Mouse (Mus musculus): ENCODE results near the gene Actg1. TPM values are rescaled to one million over a fixed set of nuclear protein-coding genes. Genes with fewer than 3 reads are reported as not detected.

The Actg1 gene
- polyA plus RNA-seq, 1 experiment from 2014 or later = 1,448 TPM

DNA sequence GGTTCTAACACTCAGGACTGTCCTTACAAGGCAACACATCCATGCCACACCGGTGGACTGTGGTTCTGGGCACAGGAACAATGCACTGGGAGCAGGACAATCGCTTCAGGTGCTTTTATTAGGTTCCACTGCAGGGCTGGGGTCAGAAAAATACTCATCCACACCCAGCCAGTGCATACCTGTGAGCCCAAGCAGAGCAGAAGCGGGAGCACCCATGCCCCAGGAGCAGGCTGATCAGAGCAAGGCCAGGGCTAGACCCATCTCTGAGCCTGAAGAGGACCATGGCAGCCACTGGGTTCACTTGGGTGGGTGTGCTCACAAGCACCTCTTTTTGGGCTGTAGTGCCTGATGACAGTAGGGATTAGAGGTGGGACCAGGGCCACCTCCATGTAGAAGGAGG, 31.9 kb upstream of the Actg1 start:
- peaks cover 22% of the 10 kb centered on the region for H3K36me3 ChIP-seq (ENCODE audit: control insufficient read depth, insufficient read depth, low read length)
- H3K27ac ChIP-seq (ENCODE audit: low read depth, low read length) = no peak overlapping the region
- WGBS (ENCODE audit: insufficient replicate concordance) = 96% methylated on average over 3 of the region's 3 CpGs
- H3K9me3 ChIP-seq (replicated peaks; ENCODE audit: control insufficient read depth, low read length) = no peaks in the 10 kb centered on the region
- ATAC-seq (replicated peaks; ENCODE audit: insufficient number of reproducible peaks, low FRiP score, low TSS enrichment) = no peak
- H3K27me3 ChIP-seq (ENCODE audit: control insufficient read depth, insufficient read depth, low read length) = no peaks in the 10 kb centered on the region
- no peak overlapping the region for H3K4me3 ChIP-seq (ENCODE audit: low read depth, low read length)
- H3K9ac ChIP-seq (ENCODE audit: low read depth, low read length) = no peak overlapping the region
- H3K4me2 ChIP-seq = no peak overlapping the region
- peaks cover 31% of the 10 kb centered on the region for H3K4me1 ChIP-seq (ENCODE audit: control insufficient read depth, insufficient read depth, low read length)

DNA sequence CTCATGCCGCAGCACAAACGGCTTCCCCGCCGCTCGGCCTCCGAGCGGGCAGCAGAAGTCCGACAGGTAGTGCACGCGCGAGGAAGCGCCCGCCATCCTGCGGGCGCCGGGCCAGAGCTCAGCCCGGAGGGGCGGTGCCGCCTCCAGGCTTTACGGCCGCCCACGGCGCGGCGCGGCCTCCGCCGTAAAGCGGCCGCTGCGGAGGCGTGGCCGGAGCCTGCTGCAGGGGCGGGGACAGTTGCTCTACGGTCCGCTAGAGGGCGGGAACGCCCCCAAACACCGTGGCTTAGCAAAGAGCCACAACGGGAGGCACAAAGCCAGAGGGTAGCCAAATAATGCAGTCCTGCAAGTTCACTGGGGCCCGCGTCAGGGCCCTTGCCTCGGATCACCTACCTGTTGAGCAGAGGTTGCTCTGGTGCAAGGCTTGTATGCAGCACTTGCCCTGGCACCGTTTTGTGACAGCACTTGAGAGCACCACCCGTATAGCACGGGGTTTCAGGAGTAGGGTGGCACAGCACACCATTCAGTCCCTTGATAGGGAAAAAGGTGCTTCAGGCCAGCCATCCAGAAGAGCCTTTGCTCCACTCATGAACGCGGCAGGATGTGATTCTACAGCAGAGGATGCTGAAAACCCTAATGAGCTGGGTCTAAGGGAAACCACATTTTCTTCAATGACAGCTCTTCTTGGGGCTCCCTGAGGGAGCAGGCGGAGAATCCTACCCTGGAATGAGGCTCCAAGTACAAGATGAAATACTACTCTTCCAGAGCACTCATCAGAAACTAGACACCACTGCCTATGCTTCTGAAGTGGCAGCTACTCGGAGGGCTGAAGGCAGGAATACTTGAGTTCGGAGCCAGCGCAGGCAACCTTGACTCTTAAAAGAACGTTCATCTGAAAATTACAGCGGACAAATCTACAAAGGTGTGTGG, 30.5 kb upstream of the Actg1 start, which contains the start of gene Faap100:
Faap100 (minus strand) TSS at position 154 of the 930 bp plus-strand sequence.
- Histone ChIP-seq H3K27me3 (ENCODE audit: control insufficient read depth, insufficient read depth, low read length) (no peaks in the 10 kb centered on the region), H3K27ac (ENCODE audit: low read depth, low read length) (peak within 1 kb of the TSS; percentile 32), H3K4me3 (ENCODE audit: low read depth, low read length) (peak within 1 kb of the TSS; percentile 87), H3K4me1 (ENCODE audit: control insufficient read depth, insufficient read depth, low read length) (peaks cover 29% of the 10 kb centered on the region), H3K36me3 (ENCODE audit: control insufficient read depth, insufficient read depth, low read length) (peaks cover 26% of the 10 kb centered on the region), H3K4me2 (peak within 1 kb of the TSS; percentile 99), H3K9me3 (replicated peaks; ENCODE audit: control insufficient read depth, low read length) (no peaks in the 10 kb centered on the region), H3K9ac (ENCODE audit: low read depth, low read length) (peak within 1 kb of the TSS; percentile 82)
- 9% methylated on average over 52 of the region's 54 CpGs for WGBS (ENCODE audit: insufficient replicate concordance)
- peak; percentile 78 for ATAC-seq (replicated peaks; ENCODE audit: insufficient number of reproducible peaks, low FRiP score, low TSS enrichment)

DNA sequence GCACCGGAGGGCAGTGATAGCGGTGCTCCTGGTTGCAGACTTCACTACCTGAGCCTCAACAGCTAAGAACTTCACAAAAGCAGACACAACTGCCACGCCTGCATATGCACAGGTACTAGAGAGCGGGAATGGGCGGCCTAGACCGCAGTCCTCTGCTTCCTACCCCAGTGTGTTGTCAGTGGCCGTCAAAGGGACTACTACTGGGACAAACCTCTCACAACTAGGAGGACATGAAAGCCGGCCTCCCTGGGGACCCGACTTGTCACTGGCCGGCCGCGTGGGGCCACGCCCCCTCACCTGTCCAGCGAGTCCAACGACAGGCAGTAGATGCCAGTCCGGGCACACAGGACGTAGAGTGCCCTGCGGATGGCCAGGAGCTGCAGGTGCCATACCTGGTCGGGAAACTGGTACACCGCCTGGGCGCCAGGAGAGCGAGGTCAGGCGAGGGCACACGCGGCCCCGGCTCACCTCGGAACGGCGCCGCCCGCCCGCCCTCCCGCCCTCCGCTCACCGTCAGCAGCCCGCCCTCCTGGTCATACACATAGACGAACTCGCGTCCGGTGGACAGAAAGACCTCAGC, 29.8 kb upstream of the Actg1 start:
- H3K36me3 ChIP-seq (ENCODE audit: control insufficient read depth, insufficient read depth, low read length) = peaks cover 30% of the 10 kb centered on the region
- H3K9me3 ChIP-seq (replicated peaks; ENCODE audit: control insufficient read depth, low read length) = no peaks in the 10 kb centered on the region
- H3K9ac ChIP-seq (ENCODE audit: low read depth, low read length) = peak overlapping the region; percentile 82
- peak overlapping the region; percentile 87 for H3K4me3 ChIP-seq (ENCODE audit: low read depth, low read length)
- H3K27ac ChIP-seq (ENCODE audit: low read depth, low read length) = peak overlapping the region; percentile 32
- H3K4me2 ChIP-seq = peak overlapping the region; percentile 99
- no peaks in the 10 kb centered on the region for H3K27me3 ChIP-seq (ENCODE audit: control insufficient read depth, insufficient read depth, low read length)
- peak; percentile 19 for ATAC-seq (replicated peaks; ENCODE audit: insufficient number of reproducible peaks, low FRiP score, low TSS enrichment)
- WGBS (ENCODE audit: insufficient replicate concordance) = 3% methylated on average over 40 of the region's 40 CpGs
- peaks cover 29% of the 10 kb centered on the region for H3K4me1 ChIP-seq (ENCODE audit: control insufficient read depth, insufficient read depth, low read length)

DNA sequence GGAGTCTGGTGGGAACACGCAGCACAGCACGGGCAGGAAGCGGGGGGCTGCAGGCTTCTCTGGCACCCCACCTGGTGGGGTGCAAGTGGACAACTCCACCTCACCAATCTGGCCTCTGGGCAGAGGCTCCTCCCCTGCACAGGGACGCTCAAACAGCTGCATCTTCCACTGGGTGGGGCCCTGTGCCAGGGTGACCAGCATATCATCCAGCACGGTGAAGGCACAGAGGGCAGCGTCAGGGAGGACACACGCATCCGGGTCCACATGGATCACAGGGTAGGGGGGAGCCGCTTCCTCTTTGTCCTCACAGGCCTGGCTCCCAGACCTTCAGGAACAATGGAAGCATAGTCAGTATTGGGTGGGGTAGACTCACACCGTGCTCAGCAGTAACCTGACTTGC, 29.0 kb upstream of the Actg1 start:
- no peaks in the 10 kb centered on the region for H3K9me3 ChIP-seq (replicated peaks; ENCODE audit: control insufficient read depth, low read length)
- peak overlapping the region; percentile 99 for H3K4me2 ChIP-seq
- peak overlapping the region; percentile 82 for H3K9ac ChIP-seq (ENCODE audit: low read depth, low read length)
- H3K36me3 ChIP-seq (ENCODE audit: control insufficient read depth, insufficient read depth, low read length) = peaks cover 29% of the 10 kb centered on the region
- WGBS (ENCODE audit: insufficient replicate concordance) = 74% methylated on average over 10 of the region's 10 CpGs
- ATAC-seq (replicated peaks; ENCODE audit: insufficient number of reproducible peaks, low FRiP score, low TSS enrichment) = no peak
- H3K4me3 ChIP-seq (ENCODE audit: low read depth, low read length) = peak overlapping the region; percentile 87
- peaks cover 26% of the 10 kb centered on the region for H3K4me1 ChIP-seq (ENCODE audit: control insufficient read depth, insufficient read depth, low read length)
- no peak overlapping the region for H3K27ac ChIP-seq (ENCODE audit: low read depth, low read length)
- no peaks in the 10 kb centered on the region for H3K27me3 ChIP-seq (ENCODE audit: control insufficient read depth, insufficient read depth, low read length)

DNA sequence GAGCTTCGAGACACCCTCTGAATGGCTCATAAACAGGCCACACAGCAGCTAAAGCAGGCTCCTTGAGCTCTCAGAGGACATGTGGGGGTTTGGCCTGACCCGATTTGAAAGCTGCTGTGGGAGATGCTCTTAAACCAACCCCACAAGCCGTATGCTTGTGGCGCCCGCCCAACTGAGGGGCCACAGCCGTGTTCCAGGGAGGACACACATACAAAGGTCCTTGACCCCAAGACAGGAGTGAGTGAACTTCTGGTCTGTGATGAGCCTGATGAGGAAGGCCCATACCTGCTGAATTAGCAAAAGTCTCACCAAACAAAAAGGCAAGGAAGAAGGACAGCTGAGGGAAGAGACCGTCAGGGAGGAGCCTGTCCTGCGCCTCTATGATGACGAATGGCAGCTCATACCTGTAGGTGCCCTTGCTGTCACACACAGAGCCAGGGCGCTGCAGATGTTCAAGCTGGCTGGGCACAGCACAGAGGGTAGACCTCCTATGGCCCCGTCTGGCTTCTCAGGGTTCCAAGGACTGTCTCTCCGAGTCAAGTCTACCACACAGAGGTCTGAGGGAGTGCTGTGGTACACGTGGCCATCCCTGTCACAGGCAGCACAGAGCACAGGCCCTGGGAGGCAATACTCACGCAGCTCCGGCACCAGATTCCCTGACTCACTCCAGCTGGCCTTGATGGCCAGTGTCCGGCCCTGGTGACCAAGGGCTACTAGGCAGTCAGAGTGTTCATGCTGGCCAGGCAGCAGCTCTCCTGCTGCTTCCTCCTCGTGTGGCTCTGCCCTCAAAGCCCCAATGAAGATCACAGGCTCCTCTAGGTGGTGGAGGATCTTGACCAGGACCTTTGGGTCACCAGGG, 28.2 kb upstream of the Actg1 start:
- 85% methylated on average over 17 of the region's 17 CpGs for WGBS (ENCODE audit: insufficient replicate concordance)
- peaks cover 19% of the 10 kb centered on the region for H3K4me1 ChIP-seq (ENCODE audit: control insufficient read depth, insufficient read depth, low read length)
- H3K36me3 ChIP-seq (ENCODE audit: control insufficient read depth, insufficient read depth, low read length) = peaks cover 25% of the 10 kb centered on the region

DNA sequence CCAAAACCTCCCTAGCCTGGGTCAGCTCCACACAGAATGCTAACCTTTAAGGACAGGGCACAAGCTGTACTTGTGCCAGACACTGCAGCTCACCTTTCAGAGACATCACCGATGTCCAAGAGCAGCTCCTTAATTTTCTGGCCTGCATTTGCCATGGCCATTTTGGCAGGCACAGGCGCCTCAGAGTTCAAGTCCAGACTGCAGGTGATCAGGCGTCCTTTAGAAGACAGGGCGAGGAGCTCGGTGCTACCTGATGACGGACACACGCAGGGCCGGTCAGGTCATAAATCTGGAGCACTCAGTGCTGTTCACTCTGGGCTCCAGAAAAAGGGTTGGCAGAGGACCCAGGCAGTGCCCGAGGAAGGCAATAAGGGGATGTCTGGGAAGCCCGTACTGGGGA, 27.0 kb upstream of the Actg1 start:
- Histone ChIP-seq H3K9ac (ENCODE audit: low read depth, low read length) (no peak overlapping the region), H3K4me3 (ENCODE audit: low read depth, low read length) (no peak overlapping the region), H3K27me3 (ENCODE audit: control insufficient read depth, insufficient read depth, low read length) (no peaks in the 10 kb centered on the region), H3K9me3 (replicated peaks; ENCODE audit: control insufficient read depth, low read length) (no peaks in the 10 kb centered on the region), H3K4me1 (ENCODE audit: control insufficient read depth, insufficient read depth, low read length) (peaks cover 17% of the 10 kb centered on the region), H3K27ac (ENCODE audit: low read depth, low read length) (no peak overlapping the region), H3K4me2 (no peak overlapping the region), H3K36me3 (ENCODE audit: control insufficient read depth, insufficient read depth, low read length) (peaks cover 18% of the 10 kb centered on the region)
- no peak for ATAC-seq (replicated peaks; ENCODE audit: insufficient number of reproducible peaks, low FRiP score, low TSS enrichment)
- WGBS (ENCODE audit: insufficient replicate concordance) = 93% methylated on average over 10 of the region's 10 CpGs

More for the DNA sequence above, 28.2 kb upstream of the Actg1 start:
- Histone ChIP-seq H3K4me2 (no peak overlapping the region), H3K9ac (ENCODE audit: low read depth, low read length) (no peak overlapping the region), H3K9me3 (replicated peaks; ENCODE audit: control insufficient read depth, low read length) (no peaks in the 10 kb centered on the region), H3K4me3 (ENCODE audit: low read depth, low read length) (no peak overlapping the region), H3K27me3 (ENCODE audit: control insufficient read depth, insufficient read depth, low read length) (no peaks in the 10 kb centered on the region), H3K27ac (ENCODE audit: low read depth, low read length) (no peak overlapping the region)
- ATAC-seq (replicated peaks; ENCODE audit: insufficient number of reproducible peaks, low FRiP score, low TSS enrichment) = no peak

DNA sequence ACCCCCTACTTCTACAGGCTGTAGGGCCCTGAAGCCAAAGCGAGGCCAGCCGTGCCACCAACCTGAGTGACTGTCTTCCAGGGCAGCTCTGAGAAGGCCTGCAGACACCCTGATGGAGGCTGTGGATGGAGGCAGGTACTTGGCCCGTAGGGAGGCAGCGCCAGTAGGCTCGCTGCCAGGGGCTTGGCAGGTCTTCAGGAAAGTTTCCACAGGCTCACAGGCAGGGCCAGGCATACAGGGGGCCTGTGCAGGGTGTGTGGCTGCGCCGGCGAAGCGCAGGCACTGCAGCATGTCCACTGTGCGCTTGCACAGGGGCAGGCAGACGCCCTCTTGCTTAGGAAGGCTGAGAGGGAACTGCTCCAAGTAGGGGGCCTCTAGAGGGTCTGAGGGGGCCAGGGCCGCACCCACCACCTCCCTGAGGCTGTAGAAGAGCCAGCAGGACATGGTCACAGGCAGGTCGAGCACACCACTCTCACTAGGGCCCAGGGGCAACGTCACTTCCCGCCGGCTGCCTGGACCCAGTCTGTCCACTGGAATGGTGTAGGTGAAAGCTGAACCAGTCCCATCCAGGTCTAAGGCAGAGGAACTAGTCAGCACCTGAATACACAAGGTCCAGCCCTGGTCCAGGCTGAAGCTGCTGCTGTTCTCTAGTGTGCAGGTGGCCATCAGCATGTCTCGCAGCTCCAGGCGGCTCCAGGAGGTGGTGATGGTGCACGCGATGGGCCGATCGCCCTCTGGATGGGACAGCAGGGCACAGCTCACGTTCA, 25.7 kb upstream of the Actg1 start:
- Histone ChIP-seq H3K9ac (ENCODE audit: low read depth, low read length) (0 out of 2 replicates have a peak overlapping the region, but pooled peaks have one; percentile 30), H3K4me2 (no peak overlapping the region), H3K27ac (ENCODE audit: low read depth, low read length) (no peak overlapping the region), H3K9me3 (replicated peaks; ENCODE audit: control insufficient read depth, low read length) (no peaks in the 10 kb centered on the region), H3K4me3 (ENCODE audit: low read depth, low read length) (no peak overlapping the region), H3K36me3 (ENCODE audit: control insufficient read depth, insufficient read depth, low read length) (peaks cover 24% of the 10 kb centered on the region), H3K4me1 (ENCODE audit: control insufficient read depth, insufficient read depth, low read length) (peaks cover 13% of the 10 kb centered on the region), H3K27me3 (ENCODE audit: control insufficient read depth, insufficient read depth, low read length) (no peaks in the 10 kb centered on the region)
- 89% methylated on average over 23 of the region's 23 CpGs for WGBS (ENCODE audit: insufficient replicate concordance)
- no peak for ATAC-seq (replicated peaks; ENCODE audit: insufficient number of reproducible peaks, low FRiP score, low TSS enrichment)

DNA sequence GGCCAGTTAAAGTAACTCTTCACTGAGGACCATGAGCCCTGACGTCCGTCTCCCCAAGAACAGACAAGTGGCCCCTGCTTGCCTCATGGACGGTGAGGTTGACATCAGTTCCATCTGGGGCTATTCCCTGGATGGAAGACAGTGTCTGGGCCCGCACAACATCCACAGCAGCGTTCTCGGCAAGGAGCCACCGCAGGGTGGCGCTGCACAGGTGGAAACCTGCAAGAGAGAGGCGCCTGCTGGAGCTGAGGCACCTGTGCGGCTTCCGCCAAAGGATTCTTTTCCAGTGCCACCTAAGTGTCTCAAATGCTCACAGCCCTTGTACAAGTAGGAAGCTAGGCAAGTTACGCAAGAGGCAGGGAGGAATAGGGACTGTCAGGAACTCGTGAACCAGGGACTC, 24.7 kb upstream of the Actg1 start:
- no peak overlapping the region for H3K9ac ChIP-seq (ENCODE audit: low read depth, low read length)
- H3K4me3 ChIP-seq (ENCODE audit: low read depth, low read length) = no peak overlapping the region
- WGBS (ENCODE audit: insufficient replicate concordance) = 65% methylated on average over 13 of the region's 13 CpGs
- no peaks in the 10 kb centered on the region for H3K9me3 ChIP-seq (replicated peaks; ENCODE audit: control insufficient read depth, low read length)
- H3K36me3 ChIP-seq (ENCODE audit: control insufficient read depth, insufficient read depth, low read length) = peaks cover 24% of the 10 kb centered on the region
- peaks cover 11% of the 10 kb centered on the region for H3K4me1 ChIP-seq (ENCODE audit: control insufficient read depth, insufficient read depth, low read length)
- no peak overlapping the region for H3K4me2 ChIP-seq
- no peak for ATAC-seq (replicated peaks; ENCODE audit: insufficient number of reproducible peaks, low FRiP score, low TSS enrichment)
- no peaks in the 10 kb centered on the region for H3K27me3 ChIP-seq (ENCODE audit: control insufficient read depth, insufficient read depth, low read length)
- H3K27ac ChIP-seq (ENCODE audit: low read depth, low read length) = no peak overlapping the region
